Mouse (Mus musculus) megakaryocyte, embryonic 14.5 days (primary cell): ENCODE measurements at regions not wholly inside any gene's neighbourhood (a gene's known extent, or its start where the extent isn't known, plus 50 kb on each side); places are given as distances from the start of the nearest gene placed in this dataset.
"Not testable (repeated sequence)": the region's sequence is repeated elsewhere in the genome, so short reads cannot be mapped to it uniquely, and the experiment has no call there.

Experiments
- H3K27me3 ChIP-seq: replicated peaks from 2 replicates; pipeline ENCODE3; 2012; ENCODE audit warnings: inconsistent platforms
- H3K36me3 ChIP-seq: replicated peaks from 2 replicates; pipeline ENCODE3; 2012; ENCODE audit warnings: low read length, inconsistent platforms, mixed read lengths
- H3K4me1 ChIP-seq: 2 replicates; pipeline ENCODE4 v1.6.1; 2012; ENCODE audit warnings: inconsistent platforms
- H3K4me3 ChIP-seq: replicated peaks from 2 replicates; pipeline ENCODE3; 2012; ENCODE audit warnings: moderate library complexity, mild to moderate bottlenecking, inconsistent platforms
- H3K9me3 ChIP-seq: 2 replicates; pipeline ENCODE4 v1.6.1; 2012; ENCODE audit warnings: inconsistent platforms
- FLI1 ChIP-seq: IDR thresholded peaks from 2 replicates; pipeline ENCODE4 v1.6.1; 2012; ENCODE audit warnings: low read length, inconsistent platforms, mixed read lengths
- GATA1 ChIP-seq: IDR thresholded peaks from 3 replicates; pipeline ENCODE4 v1.6.1; 2012; ENCODE audit warnings: mixed read lengths, low read length, inconsistent platforms, borderline replicate concordance

- not testable (repeated sequence) for H3K9me3 ChIP-seq, H3K36me3 ChIP-seq, H3K27me3 ChIP-seq, H3K4me3 ChIP-seq
- peaks cover 45% of the 10 kb centered on the region for H3K4me1 ChIP-seq
These were observed 58.7 kb upstream of the Srd5a3 start for GRCm38 (mm10) chr5:76081379-76081778.

GRCm38 (mm10) chr5:76080429-76080828, 59.6 kb upstream of the Srd5a3 start:
- no peak for TF ChIP-seq FLI1
- no peak for TF ChIP-seq GATA1
- no peaks in the 10 kb centered on the region for H3K9me3 ChIP-seq
- no peaks in the 10 kb centered on the region for H3K27me3 ChIP-seq
- H3K4me3 ChIP-seq, result no peak overlapping the region
- peaks cover 54% of the 10 kb centered on the region for H3K4me1 ChIP-seq
- no peaks in the 10 kb centered on the region for H3K36me3 ChIP-seq

GRCm38 (mm10) chr5:76079204-76080025, 60.7 kb upstream of the Srd5a3 start:
- TF ChIP-seq FLI1, result no peak
- no peak; the same call in 2 of the 3 replicates for TF ChIP-seq GATA1
- Histone ChIP-seq H3K27me3 (no peaks in the 10 kb centered on the region), H3K9me3 (no peaks in the 10 kb centered on the region), H3K36me3 (no peaks in the 10 kb centered on the region), H3K4me1 (peaks cover 62% of the 10 kb centered on the region), H3K4me3 (peak overlapping the region; percentile 2)

- TF ChIP-seq GATA1 (no peak), FLI1 (no peak)
- H3K9me3 ChIP-seq, result no peaks in the 10 kb centered on the region
- H3K4me3 ChIP-seq, result no peak overlapping the region
- peaks cover 69% of the 10 kb centered on the region for H3K4me1 ChIP-seq
- no peaks in the 10 kb centered on the region for H3K36me3 ChIP-seq
- no peaks in the 10 kb centered on the region for H3K27me3 ChIP-seq
These were observed 61.6 kb upstream of the Srd5a3 start for GRCm38 (mm10) chr5:76078485-76078884.

GRCm38 (mm10) chr5:76076283-76076682, 63.8 kb upstream of the Srd5a3 start:
- Histone ChIP-seq H3K4me1 (peaks cover 78% of the 10 kb centered on the region), H3K9me3 (no peaks in the 10 kb centered on the region), H3K27me3 (no peaks in the 10 kb centered on the region), H3K36me3 (no peaks in the 10 kb centered on the region), H3K4me3 (no peak overlapping the region)
- no peak for TF ChIP-seq FLI1
- TF ChIP-seq GATA1, result no peak

- H3K4me3 ChIP-seq, result peak overlapping the region; percentile 51
- H3K9me3 ChIP-seq, result no peaks in the 10 kb centered on the region
- no peaks in the 10 kb centered on the region for H3K27me3 ChIP-seq
- no peaks in the 10 kb centered on the region for H3K36me3 ChIP-seq
- TF ChIP-seq GATA1 (no peak), FLI1 (no peak)
- H3K4me1 ChIP-seq, result peaks cover 78% of the 10 kb centered on the region
These were observed 64.7 kb upstream of the Srd5a3 start for GRCm38 (mm10) chr5:76075401-76075800.

GRCm38 (mm10) chr5:76067881-76068280, 72.2 kb upstream of the Srd5a3 start:
- no peaks in the 10 kb centered on the region for H3K9me3 ChIP-seq
- TF ChIP-seq GATA1, result no peak
- TF ChIP-seq FLI1, result no peak
- H3K36me3 ChIP-seq, result no peaks in the 10 kb centered on the region

GRCm38 (mm10) chr5:76067231-76067630, 72.8 kb upstream of the Srd5a3 start:
- H3K4me1 ChIP-seq, result peaks cover 45% of the 10 kb centered on the region
- peaks cover 8% of the 10 kb centered on the region for H3K27me3 ChIP-seq
- H3K9me3 ChIP-seq, result no peaks in the 10 kb centered on the region
- TF ChIP-seq GATA1 (no peak), FLI1 (no peak)
- H3K36me3 ChIP-seq, result no peaks in the 10 kb centered on the region
- H3K4me3 ChIP-seq, result no peak overlapping the region

More at GRCm38 (mm10) chr5:76067881-76068280, 72.2 kb upstream of the Srd5a3 start:
- Histone ChIP-seq H3K4me1 (peaks cover 44% of the 10 kb centered on the region), H3K27me3 (peaks cover 8% of the 10 kb centered on the region), H3K4me3 (no peak overlapping the region)

GRCm38 (mm10) chr5:76065789-76066188, 74.3 kb upstream of the Srd5a3 start:
- Histone ChIP-seq H3K27me3 (peaks cover 8% of the 10 kb centered on the region), H3K36me3 (no peaks in the 10 kb centered on the region), H3K9me3 (no peaks in the 10 kb centered on the region), H3K4me1 (peaks cover 45% of the 10 kb centered on the region), H3K4me3 (no peak overlapping the region)
- TF ChIP-seq GATA1, result no peak
- TF ChIP-seq FLI1, result no peak

- Histone ChIP-seq H3K4me1 (peaks cover 48% of the 10 kb centered on the region), H3K27me3 (peaks cover 8% of the 10 kb centered on the region), H3K9me3 (no peaks in the 10 kb centered on the region), H3K4me3 (no peak overlapping the region), H3K36me3 (no peaks in the 10 kb centered on the region)
- no peak for TF ChIP-seq GATA1
- TF ChIP-seq FLI1, result no peak
These were observed 74.8 kb upstream of the Srd5a3 start for GRCm38 (mm10) chr5:76065227-76065626.

GRCm38 (mm10) chr5:76064686-76065085, 75.4 kb upstream of the Srd5a3 start:
- H3K4me3 ChIP-seq, result no peak overlapping the region
- H3K36me3 ChIP-seq, result no peaks in the 10 kb centered on the region
- H3K27me3 ChIP-seq, result peaks cover 8% of the 10 kb centered on the region
- TF ChIP-seq FLI1 (no peak), GATA1 (no peak)
- H3K4me1 ChIP-seq, result peaks cover 48% of the 10 kb centered on the region
- no peaks in the 10 kb centered on the region for H3K9me3 ChIP-seq
